Mouse (Mus musculus) lung, postnatal 10 days (tissue): ENCODE measurements at regions not wholly inside any gene's neighbourhood (a gene's known extent, or its start where the extent isn't known, plus 50 kb on each side); places are given as distances from the start of the nearest gene placed in this dataset.

Experiments
- DNase-seq: peaks from one replicate; pipeline ENCODE4 v3.0.0; 2021

DNA sequence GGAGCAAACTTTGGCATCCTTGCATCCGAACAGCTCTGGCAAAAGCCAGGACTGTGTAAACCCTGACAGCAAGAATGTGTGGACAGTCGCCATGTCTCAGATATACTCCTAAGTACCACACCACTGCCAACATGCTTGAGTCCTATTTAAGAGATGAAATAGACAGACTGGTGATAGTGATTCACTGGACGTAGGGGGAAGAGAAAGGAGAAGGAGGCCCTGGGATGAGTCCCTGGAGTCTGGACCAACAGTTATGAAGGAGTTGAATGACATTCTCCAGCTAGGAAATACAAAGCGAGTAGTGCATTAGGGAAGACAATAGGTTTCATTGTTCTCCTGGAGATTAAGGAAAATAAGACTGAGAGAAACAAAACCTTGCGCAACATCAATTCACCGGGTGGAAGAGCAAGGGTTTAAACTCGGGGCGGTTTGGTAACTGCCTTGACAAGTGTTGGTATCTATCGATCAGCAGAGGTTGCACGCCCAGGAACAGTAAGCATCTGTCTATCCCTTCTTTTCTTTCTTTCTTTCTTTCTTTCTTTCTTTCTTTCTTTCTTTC is 54.3 kb upstream of the Nrbf2 start:
- no peak for DNase-seq

DNA sequence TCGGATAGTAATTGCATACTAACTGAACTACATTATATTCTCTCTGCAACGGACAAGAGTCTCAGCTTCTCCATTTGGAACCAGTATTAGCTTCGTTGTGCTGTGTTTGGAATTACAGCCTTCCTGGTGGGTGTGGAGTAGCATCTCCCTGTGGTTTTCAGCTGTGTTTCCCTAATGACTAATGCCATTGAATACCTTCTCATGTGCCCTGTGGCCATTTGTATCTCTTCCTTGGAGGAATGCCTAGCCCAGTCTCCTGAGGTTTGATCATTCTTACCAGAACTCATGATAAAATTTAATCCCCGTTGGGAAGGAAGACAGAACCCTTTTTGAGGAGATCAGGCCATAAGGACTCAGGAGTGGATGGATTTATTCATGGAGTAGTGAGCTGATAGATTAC is 59.6 kb upstream of the Nrbf2 start:
- DNase-seq = no peak

DNA sequence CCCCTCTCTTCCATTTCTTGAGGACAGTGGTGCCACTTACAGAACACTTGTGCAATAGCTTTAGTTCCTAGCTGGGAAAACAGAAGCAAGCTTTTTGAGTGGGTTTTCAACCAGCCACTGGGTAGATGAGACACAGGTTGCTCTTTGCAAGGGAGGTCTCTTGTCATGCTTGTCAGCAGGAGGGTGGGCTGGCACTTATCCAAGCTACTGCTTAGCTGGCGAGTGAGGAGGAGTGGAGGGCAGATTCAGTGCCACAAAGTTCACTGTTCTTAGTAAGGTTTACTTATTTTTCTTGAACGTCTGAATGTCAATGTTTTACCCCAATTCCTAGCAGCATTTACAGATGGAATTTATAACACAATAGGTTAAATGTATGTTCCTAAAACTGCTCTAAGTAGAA is 65.9 kb upstream of the Nrbf2 start:
- no peak for DNase-seq

DNA sequence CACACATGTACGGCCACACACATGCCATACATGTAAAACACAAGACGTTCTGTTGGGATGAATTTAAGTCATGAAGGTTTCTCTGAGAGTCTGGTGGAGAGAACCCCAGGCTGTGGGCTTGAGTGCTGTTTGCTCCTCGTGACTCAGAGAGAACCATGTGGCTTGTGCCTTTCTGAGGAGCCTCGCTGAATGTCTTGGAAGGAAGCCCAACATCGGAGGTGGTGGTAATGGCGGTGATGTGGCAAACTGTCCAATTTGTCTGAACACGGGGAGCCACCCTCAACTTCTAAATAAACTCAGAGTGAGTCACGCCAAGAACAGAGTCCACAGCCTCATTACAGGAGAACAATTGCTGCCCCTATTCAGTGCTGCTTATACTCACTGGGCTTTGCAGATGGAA is 75.7 kb upstream of the Nrbf2 start:
- DNase-seq = no peak

DNA sequence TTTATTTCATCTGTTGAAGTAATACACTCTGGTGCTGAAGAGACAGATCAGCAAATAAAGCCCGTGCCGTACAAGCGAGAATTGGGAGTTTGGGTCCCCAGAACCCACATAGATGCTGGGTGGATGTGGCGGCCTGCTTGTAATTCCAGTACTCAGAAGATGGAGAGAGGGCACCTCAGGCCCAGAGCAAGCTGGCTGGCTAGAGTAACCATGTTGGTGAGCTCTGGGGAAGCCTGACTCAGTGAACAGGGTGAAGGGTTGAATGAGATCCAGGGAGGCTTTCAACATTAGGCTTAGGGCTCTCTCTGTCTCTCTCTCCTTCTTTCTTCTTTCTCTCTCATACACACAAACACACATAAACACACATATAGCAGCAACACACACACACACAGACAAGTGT is 76.2 kb upstream of the Nrbf2 start:
- DNase-seq = no peak

DNA sequence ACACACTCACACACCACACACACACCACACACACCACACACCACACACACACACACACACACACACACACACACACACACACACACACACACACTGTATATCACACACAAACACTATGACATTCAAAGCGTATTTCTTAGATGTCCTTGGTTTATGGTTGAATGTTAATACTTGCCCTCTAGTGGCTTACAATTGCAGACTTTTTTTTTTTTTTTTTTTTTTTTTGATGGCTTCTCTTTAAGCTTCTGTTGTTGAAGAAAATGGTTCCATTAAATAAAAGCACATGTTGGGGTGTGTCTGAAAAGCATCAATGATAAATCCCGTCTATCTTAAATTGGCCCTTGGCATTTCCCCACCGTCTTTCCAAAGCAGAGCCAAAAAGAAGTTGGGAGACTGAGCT is 79.5 kb upstream of the Nrbf2 start:
- DNase-seq = no peak

DNA sequence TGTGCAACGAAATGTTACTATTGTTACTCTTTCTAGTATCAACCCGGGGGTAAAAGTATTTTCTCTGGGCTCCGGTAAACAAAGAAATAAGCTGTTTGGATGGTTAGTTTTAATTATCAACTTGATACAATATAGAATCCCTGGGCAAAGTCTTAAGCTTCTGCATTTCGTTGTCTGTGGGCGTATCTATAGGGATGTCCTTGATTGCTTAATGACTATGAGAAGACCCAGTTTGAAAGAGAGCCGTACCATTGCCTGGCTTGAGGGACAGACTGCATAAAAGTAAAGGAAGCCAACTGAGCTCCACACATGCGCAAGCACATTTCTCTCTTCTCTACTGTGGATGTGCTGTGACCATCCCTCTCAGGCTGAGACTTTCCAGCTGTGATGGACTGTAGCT is 80.1 kb upstream of the Nrbf2 start:
- DNase-seq = no peak

DNA sequence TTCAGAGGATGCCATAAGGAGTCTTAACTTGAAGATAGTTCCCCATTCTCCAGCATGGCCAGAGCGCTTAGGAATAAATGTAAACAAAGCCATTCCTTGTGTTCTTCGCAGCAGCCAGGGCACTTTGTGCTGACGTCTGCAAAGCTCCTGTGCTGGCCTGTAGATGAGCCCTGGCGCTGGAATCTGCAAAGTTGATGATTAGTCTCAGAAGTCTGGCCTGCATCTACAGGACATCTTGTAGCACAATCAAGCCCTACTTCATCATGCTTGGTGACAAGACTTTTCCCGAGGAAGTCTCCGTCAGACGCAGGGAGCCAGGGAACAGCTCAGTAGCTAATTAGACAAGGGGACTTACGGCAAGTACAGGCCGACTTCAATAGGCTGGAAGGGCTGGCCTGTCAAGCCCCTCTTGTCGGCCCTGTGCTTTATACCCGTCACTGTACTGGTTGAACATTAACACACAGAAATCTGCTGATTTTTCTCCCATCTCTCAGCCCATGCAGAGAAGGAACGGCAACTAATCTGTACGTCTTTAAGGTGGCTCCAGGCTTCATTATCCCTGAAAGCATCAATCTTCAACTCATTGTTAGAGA is 87.6 kb upstream of the Nrbf2 start:
- no peak for DNase-seq

DNA sequence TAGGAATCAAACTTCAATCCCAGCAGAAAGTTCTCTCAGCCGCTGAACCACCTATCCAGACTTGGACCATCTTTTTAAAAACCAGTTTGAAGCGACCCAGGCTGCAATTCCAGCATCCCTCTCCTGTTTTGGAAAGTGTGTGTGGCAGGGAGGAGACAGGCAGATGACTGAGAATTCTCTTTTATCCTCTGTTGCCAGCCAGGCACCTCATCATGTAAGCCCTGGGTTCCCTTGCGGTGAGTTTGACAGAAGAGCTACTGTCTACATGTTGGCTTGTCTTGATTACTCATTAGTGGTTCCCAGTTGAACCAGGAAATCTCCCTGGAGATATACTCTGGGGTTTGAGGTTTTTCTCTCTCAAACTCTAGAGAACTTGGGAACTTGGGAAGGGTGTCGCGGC is 91.5 kb upstream of the Nrbf2 start:
- no peak for DNase-seq

DNA sequence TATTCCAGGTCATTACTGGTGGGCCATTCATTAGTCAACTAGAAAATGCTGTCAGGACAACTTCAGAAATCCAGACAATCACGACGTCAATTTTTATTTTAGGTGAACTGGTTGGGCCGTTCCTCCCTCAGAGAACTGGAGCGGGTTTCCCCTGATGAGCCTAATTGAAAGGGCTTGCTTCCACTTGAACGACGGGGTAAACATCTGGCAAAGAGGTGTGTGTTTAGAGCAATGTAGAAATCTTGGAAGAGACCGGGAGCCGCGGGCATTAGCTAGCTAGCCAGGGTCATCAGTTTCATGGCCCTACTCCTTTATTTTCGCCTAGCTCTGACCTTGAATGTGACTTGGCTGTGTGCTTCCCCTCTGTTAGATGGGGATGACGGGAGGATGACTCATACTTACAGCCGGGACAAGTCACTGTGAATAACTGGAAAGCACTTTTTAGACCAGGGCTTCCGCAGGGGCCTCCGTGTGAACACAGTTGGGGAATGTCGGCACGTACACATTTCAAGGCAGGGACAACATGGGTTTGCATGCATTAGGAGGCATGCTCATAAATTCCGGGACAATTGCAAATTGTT is 92.6 kb upstream of the Nrbf2 start:
- no peak for DNase-seq

DNA sequence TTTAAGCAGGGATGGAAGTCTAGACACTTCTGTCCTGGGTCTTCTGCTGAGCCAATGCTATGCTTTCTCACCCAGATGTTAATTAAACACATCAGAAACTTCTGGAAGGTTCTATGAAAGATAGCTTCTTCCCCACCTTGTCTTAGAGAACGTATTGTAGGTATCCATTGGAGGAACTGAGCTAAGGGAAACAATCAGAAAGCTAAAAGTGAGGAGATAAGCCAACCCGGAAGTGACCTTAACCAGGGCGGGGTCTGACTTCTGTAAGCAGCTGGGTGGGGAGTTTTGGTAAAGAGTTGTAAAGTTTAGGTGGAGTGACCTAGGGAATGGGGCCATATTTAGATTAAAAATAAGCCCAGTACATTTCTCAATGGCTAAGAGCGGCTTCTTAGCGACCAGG is 95.1 kb upstream of the Nrbf2 start:
- DNase-seq = no peak

DNA sequence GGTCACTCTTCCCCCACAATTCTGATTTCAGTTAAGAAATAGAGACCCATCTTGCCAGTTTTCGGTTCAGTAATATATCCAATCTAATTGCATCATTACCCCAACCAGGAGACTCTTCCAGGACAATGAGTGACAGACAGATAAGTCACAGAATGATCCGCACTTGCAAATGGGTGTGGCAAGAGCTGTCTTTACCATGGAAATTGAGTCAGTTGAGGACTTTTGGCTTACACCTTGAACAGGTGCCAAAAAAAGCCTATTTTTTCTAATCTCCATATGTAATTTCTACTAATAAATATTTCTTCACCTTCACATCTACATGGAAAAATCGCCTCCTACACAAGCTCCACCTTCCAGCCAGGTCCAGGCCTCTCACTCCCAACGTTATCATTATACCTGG is 98.2 kb upstream of the Nrbf2 start:
- no peak for DNase-seq

DNA sequence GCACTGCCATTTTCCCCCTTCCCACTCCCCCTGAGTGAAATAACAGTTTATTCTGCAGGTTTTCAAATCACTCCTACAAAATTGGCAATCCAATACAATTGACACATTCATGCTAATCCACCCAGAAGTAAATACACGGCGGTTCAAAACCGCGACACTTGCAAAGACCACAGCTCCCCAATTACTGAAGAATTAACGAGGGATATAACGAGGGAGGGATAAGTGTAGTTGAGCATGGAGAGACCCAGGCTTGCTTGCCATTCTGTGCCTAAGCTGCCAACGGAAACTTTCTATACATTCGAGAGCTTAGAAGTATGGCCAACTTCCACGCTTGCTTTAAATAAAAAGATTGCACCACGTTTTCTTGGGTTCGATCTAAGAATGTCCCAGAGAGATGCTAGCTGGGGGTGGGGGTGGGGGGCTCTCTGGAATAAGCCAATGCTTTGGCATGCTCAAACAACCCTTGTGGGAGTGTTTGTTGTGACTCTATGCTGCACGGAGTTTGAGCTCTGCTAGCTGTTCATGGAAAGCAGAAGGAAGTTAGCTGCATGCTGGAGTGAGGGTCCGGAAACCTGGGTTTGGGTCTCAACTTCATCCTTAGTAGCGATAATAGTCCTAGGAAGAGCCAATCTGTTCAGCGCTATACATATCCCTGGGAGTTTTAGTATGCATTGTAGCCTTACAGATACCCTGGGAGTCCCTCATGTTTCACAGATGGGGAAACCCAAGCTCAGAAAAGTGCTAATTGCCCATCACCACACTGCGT is 98.9 kb upstream of the Nrbf2 start:
- DNase-seq = no peak

DNA sequence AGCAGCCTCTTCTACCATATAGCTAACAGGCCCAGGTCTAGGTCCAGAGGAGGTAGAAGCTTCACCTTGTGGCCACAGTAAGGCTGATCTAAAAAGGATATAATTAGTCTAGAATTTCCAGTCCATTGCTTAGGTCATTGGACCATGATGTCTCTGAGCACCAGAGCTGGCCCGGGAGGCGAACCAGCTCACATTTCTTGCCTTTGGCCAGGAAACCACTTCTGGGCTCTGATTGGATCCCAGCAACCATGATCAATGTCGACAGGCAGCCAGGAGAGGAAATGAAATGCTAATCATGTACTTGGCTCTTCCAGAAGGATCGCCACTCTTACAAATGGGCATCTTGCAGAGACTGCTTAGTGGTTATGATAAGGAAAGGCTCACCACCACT is 99.5 kb upstream of the Nrbf2 start:
- no peak for DNase-seq

DNA sequence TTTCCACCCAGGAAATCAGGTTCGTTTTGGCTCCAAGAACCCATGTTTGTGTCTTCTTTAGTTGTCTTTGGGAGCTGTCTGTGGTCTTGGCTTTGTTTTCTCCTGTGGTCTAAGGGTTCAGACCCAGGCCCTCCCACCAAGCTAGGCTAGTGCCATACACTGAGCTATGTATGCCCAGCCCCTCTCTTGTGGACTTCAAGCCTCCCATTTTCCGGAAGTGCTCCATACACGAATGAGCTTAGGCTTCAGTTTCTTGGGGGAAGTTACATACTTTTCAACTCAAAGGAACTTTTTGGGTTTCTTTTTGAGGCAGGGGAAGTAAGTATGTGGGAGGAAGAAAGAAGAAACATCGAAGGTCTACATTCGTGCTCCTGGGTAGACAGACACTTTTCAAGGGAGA is 100.9 kb upstream of the Nrbf2 start:
- DNase-seq = no peak

DNA sequence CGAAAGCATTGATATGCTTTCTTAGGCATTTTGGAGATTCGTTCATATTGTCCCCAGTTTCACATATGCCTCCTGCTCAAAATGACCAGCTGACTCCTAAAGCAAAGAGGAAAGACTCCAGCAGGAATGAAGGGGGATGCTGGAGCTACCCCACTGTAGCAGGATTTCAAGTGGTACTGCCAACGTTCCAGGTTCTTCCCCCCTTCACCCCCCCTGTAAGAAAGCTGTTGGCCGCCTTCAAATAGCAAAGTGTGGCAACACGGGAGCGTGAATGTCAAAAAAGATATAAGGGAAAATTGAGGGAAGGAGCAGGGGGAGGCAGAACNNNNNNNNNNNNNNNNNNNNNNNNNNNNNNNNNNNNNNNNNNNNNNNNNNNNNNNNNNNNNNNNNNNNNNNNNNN is 103.7 kb upstream of the Nrbf2 start:
- DNase-seq = no peak

DNA sequence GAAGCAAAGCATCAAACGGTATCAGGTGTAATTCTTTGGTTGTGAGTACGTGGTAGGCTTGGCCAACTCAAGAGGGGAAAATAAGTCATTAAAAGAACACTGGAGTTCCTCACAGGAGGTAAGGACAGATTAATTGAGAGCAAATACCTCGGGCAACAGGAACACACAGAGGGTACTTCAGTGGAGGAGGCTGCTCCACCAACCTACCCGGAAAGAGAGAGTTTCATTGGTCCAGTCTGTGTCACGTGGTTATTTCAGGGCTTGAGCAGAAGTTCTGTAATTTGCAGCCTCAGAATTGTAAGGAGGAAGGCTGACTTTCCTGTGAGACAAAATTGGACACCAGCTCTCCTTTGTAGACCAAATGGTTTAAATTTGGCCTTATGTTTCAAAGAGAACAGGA is 115.3 kb upstream of the Nrbf2 start:
- DNase-seq = peak; percentile 44

DNA sequence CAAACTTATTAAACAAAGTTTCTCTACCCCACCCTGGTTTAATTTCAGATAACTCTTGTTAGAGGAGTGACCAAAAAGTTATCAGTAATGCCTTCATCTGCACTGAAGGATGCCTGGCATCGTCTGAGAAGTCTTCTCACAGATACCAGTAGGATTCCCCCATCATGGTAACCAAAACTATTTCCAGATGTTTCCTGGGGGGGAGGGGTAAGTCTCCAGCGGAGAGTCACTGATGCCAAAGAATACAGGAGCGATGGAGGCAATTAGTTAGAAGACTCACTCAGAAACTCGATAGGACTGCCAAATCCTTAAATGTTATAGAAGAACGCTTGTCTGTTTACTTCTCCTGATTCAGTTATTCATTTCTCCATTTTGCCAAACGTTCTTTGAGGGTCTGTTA is 116.3 kb upstream of the Nrbf2 start:
- no peak for DNase-seq

DNA sequence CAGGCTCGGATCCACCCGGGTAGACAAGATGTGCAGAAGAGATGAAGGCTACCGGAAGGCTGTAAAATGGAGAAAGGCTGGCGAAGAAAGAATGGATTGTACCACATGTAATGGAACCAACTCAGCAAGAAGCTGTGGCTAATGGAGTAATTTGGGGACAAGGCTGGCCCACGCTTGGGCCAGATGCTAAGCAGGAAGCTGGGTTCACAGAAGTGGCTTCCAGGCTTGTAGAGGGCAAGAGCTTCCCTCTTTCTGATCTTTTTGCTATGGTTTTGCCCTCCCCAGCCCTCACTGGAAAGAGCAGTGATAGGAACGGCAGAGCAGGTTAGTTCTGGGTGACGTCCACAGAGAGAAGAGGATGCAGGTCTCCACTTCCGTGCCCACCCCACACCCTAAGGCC is 117.7 kb upstream of the Egr2 start:
- no peak for DNase-seq

DNA sequence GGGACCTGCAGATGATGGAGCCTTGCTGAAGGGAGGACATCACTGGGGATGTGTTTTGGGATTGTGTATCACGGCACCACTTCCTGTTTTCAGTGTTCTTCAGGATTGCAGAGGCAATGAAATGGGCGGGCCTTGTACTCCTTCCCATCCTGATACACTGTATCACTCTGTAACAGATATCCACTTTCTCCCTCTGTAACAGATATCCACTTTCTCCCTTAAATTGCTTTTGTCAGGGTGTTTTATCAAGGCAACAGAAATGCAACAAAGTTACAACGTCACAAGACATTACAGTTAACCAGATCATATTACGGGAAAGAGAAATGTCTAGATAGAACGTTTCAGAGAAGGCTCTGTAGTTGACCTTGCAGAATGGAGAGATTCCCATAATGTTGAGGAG is 114.5 kb upstream of the Egr2 start:
- no peak for DNase-seq

DNA sequence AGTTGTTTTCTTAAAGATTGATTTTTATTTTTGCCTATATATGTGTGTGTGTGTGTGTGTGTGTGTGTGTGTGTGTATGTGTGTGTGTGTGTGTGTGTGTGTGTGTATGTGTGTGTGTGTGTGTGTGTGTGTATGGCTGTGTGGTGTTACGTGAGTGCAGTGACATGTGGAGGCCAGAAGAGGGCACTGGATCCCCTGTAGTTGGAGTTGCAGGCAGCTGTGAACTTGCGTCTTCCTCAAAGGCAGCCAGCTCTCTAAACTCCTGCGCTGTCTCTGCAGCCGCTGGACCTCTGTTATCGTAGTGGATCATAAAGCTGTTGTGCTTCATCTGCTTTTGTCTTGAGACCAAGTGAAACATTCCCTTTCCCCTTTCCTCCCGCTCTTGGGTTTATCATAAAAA is 109.9 kb upstream of the Egr2 start:
- no peak for DNase-seq

DNA sequence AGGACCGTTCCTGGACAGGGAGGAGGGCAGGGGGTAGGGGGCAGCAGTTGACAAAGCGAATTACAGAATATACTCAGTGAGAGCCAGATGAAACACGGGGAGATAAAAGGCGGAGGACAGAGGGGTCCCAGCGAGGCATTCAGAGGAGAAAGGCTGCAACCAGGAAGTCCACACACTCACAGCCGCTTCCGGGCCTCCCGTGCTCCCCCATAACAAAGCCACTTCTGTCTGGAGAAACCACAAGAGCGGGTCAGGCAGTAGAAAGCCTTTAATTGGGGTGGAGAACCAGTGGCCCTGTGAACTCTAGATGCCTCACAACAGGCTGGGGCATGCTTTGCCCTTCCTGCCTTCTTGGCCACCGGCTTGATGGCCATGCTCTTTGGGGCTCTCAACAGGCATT is 108.1 kb upstream of the Egr2 start:
- no peak for DNase-seq

DNA sequence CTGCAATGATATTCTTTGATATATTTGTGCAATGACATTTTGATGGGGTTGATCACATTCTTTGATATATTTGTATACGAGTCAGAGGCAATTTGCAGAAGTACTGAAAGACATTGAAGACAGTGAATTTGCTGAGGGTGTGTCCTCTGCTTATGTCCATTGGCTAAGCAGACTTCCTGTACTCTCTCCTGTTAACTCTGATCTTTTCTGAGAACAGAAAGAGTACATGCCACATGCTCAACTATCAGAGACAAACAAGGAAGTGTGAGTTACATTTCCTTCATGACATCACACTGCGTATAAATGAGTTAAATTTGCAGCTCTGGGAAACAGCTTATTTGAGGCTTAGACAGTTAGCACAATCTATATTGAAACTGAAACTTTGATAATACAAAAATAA is 104.5 kb upstream of the Egr2 start:
- no peak for DNase-seq

DNA sequence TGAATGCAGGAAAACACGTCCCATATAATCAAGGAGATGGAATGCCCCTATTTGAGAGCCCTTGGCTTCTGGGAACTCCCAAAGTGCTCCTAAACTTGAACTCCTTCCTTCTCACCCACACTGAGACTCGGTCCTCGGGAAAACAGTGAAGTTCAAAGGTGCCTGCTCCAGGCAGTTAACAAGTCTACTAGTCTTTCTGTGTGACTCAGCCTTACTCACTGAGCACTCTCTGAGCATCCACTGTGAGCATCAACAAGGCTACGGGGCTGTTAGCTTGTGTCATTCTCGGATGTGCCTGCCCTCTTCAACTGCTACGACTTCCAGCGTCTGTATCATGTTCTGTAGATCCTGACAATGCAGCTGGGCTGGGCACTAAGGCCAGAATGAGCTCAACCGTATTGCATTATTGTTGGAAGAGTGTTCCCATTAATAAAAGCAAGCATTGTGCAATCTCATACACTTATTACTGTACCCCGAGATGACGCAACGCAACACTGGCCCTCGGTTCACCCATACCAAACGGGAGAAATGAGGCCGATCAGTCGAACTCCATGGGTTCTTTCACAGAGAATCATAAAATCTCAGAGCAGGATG is 96.1 kb upstream of the Egr2 start:
- peak; percentile 35 for DNase-seq
